Mouse (Mus musculus) adrenal gland, adult (tissue): Measurements from ENCODE around the gene Rgs6.

ENCODE experiments used
- DNase-seq, 2 experiments: peaks; one replicate each; pipeline ENCODE4 v3.0.0; 2022 to 2023; ENCODE audit warnings: low spot score in 1 of 2; ENCODE audit not compliant: inconsistent age in 2 of 2

Rgs6 gene

DNA sequence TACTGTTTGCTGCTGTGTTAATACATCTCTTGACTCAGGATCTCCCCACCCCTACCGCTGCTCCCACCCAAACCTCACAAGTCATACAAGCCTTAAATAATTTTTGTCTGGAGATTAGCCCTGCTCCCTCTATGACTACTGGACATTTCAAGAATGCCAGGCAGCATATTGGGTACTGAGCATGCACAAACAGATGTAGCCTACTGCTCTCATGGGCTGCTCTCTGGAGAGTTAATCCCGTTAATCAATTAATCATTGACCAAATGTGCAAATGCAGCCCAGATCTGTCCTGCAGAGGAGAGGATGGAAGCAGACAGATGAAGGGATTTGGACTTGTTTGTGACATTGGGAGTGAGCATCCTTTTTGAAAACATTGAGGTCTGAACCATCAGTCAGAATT lies at the start of gene Rgs6:
Rgs6 (plus strand) TSS at position 276 of the 400 bp plus-strand sequence.
- DNase-seq = no peak

GRCm38 (mm10) chr12:82547127-82547526 lies 41.0 kb upstream of the Rgs6 start:
- no peak for DNase-seq

- DNase-seq = no peak
Measured at GRCm38 (mm10) chr12:82549228-82549627, 38.9 kb upstream of the Rgs6 start.

DNA sequence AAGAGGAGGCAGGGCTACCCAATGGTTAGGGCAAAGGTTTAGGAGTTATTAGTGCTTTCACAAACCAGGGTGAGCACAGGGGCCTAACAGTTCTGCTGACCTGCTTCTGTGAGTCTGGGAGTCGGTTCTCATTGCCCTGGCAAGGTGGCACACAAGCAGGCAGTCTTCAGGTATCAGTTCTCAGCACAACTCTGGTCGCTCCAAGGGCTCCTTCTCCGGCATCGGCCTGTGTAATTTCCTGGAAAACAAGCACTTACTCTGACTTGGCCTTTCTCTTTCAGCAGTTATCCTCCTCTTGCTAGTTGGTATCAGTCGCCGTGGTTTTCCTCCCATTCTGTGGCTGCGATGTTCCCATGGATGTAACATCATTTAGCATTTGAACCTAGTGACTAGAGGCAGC lies 38.0 kb upstream of the Rgs6 start:
- DNase-seq = no peak

- DNase-seq = no peak
Measured at GRCm38 (mm10) chr12:82552376-82552775, 35.7 kb upstream of the Rgs6 start.

DNA sequence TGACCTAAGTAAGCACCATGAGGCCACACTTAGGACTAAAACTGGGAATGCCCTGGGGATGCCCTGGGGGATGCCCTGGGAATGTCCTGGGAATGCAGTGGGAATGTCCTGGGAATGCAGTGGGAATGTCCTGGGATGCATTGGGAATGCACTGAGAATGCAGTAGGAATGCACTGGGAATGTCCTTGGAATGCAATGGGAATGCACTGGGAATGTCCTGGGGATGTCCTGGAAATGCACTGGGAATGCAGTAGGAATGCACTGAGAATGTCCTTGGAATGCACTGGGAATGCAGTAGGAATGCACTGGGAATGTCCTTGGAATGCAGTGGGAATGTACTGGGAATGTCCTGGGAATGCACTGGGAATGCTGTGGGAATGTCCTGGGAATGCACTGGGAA lies 25.2 kb upstream of the Rgs6 start:
- DNase-seq = no peak

- DNase-seq = no peak
Measured at GRCm38 (mm10) chr12:82568370-82568769, 19.7 kb upstream of the Rgs6 start.

- no peak for DNase-seq
Measured at GRCm38 (mm10) chr12:82572706-82573105, 15.4 kb upstream of the Rgs6 start.

DNA sequence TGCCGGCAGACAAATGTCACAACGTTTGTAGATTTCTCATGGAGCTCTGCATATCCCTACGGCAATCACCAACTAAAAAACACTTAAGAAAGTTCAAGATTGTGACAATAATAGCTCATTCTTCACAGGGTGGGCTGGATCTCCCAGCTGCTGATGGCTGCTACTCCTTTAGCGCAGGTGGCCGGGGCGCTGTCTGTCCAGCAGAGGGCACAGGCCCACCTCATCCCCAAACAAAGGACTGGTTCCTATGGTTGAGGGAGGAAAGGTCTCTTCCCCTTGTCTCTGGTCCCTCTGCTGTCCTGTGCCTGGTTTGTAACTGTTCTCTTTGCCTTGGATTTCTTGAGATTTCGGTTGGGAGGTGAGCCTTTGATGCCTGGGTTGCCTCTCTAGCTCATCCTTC lies 1.5 kb upstream of the Rgs6 start:
- no peak for DNase-seq

DNA sequence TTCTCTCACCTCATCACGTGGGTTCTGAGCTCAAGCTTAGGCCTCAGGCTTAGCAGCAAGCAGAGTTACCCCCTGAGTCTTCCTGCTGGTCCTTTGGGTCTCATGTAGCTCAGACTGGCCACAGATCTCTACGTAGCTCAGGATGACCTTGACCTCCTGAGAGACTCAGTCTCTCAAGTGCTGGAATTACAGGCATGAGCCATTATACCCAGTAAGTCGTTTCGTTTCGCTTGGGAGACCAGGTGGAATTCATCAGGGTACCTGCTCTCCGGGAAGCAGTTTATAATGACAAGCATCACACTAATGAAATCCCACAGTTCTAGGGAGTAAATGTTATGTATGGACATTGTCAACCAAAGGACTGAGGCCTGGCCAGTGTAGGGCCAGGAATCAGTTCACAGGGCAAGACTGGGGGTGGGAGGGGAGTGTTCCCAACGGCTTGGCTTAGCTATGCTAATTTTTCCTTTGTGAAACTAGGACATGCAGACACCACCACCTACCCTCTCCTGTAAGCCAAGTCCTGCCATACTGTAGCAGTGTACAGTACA lies 670 bp upstream of the Rgs6 start:
- no peak for DNase-seq

- DNase-seq = no peak
Measured at GRCm38 (mm10) chr12:82588846-82589630, 946 bp downstream of the Rgs6 start.

DNA sequence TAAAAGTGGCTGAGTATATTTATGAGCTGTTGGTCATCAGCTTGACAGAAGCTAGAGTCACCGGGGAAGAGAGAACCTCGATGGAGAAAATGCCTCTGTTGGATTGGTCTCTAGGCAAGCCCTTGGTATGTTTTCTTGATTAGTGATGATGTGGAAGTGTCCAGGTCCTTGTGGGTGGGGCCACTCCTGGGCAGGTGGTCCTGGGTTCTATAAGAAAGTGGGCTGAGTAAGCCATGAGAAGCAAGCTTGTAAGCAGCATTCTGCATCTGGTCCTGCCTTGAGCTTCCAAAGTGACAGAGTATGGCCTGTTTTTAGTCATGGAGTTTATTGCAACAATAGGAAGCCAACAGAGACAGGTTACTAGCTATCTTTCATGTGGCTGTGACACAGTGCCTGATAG lies 10.9 kb downstream of the Rgs6 start:
- DNase-seq = no peak

- no peak for DNase-seq
Measured at GRCm38 (mm10) chr12:82600406-82600805, 12.3 kb downstream of the Rgs6 start.

- no peak for DNase-seq
Measured at GRCm38 (mm10) chr12:82602823-82603222, 14.7 kb downstream of the Rgs6 start.

DNA sequence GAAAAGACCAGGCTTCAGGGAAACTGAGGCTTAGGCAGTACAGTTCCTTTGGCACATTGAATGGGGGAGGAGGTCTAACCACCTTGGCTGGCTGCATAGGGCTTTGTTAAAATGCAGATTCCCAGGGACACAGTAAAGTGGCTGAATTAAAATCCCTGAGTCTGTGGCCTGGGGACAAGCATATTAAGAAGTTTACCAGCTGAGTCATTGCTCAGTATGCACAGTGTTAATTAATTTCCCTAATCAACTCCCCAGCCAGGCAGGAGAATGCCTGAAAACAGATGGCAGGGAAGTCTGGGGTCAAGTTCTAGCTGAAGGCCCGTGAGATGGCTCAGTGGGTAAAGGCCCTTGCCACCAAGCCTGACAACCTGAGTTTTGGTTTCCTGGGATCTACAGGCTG lies 15.2 kb downstream of the Rgs6 start:
- no peak for DNase-seq

GRCm38 (mm10) chr12:82603979-82604378 lies 15.9 kb downstream of the Rgs6 start:
- DNase-seq = no peak

DNA sequence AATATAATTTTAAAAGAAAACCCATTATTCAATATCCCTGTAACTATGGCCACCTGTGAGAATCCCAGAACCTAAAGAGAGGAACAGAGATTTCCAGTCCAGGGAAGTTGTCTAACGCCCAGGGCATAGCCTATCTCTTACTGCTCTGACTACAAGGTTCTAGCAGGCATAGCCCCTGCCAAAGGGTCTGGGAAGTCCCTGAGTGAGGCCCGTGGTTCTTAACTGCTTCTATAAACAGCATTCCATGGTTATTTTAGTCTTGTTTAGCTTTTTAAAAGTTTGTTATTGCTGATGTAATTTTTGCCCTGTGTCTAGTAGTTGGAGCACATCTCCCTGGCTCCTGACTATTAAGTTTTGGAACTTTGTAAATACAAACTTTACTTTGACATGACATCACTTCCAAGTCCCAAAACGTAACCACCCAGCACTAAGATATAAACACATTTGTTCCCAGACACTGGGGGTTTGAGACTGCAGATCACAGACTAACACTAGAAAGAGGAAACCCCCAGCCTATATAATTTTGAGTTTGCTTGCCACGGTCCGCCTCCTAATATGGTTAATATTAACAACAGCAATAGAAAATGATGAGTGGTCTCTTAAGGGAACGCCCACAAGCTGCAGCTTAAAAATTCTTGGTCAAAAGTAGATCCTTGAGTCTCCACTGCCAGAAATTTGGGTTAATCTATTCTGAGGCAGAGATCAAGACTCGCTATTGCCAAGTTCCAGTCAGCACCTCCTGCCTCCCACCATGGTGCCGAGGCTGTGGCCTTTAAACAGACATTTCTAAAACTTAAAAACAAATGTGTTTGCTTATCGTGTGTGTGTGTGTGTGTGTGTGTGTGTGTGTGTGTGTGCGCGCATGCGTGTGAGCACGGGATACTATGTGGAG lies 24.9 kb downstream of the Rgs6 start:
- no peak for DNase-seq

DNA sequence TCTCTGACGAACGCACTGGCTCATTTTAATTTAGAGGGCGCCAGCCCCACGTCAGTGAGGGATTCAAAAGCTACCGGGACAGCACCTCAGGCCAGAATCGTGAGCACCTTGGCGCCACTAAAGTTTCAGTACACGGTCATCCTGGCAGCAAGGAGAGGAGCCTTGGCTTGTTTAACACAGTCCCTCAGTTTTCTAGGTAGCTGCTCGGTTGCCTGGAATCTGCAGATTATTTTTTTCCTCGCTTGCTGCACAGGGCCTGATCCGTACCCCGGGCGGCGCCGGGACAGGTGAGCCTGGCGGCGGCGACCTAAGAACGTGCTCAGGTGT lies 28.4 kb downstream of the Rgs6 start:
- DNase-seq = no peak

GRCm38 (mm10) chr12:82616813-82617681 lies 29.0 kb downstream of the Rgs6 start:
- DNase-seq = peak; percentile 15 to 63

DNA sequence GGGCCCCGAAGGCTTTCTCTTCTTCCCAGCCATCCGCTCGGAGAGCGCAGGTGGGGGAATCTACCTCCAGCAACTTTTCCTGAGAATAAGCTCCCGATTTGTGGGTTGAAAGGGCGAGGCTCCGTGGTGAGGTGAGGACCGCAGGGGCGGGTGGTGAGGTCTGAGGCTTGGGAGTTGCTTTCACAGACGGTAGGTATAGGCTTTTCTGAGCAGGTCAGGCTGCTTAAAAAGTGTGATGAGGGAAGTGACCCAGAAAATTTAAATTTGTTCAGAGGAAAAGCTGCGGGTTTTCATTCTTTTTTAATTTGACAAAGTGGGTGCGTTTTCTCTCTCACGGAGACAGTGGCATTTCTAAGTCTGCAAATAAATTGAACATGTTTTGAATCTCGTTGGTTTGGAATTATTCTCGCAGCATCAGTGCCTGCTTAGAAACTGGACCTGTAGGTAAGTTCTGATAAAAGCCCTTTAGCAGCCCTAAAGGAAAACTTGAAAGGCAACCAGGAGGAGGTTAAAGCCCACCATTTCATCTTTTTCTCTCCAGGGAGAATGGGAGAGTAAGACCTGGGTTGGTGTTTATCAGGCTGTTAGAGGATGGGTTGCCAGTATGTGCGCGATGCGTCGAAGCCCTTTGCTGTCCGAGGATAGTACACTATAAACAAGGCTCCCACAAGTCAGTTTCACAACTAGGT lies 29.7 kb downstream of the Rgs6 start:
- no peak for DNase-seq

DNA sequence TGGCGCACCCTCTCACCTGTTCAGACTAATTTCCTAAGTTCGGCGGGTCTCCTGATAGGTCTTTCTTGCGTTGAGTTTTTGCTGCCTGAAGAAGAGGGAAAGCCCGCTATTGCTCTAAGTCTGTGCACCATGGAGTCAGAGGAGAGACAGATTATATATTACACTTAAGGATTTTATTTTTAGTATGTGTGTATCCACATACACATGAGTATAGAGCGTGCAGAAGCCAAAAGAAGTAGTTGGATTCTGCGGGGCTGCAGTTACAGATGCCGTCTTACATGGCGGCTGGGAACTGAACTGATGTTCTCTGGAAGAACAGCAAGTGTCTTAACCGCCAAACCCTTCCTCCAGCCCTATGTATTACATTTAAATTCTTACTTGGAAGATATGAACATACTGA lies 52.3 kb downstream of the Rgs6 start:
- no peak for DNase-seq
